Mouse (Mus musculus) adrenal gland, adult 18-20 months (tissue): Measurements from ENCODE around the gene Nectin4. TPM values are rescaled to one million over a fixed set of nuclear protein-coding genes. Genes with fewer than 3 reads are reported as not detected.
"Not testable (repeated sequence)": the region's sequence is repeated elsewhere in the genome, so short reads cannot be mapped to it uniquely, and the experiment has no call there.

Experiments used
- DNase-seq, 2 experiments: peaks; one replicate each; pipeline ENCODE4 v3.0.0; 2021 to 2022; ENCODE audit warnings: low spot score in 2 of 2
- long read RNA-seq, 2 experiments: library from polyadenylated mRNA; stranded (forward); transcript quantifications; one replicate each; pipeline ENCODE4 v2.0.0; 2021
- total RNA-seq, 2 experiments: library from RNA; stranded (reverse); gene quantifications; 1 replicate in 1 of 2; 2 replicates in 1 of 2; pipeline ENCODE4 v1.2.3; 2021

Nectin4 gene
- under 1 TPM; 0.20 to 0.45 TPM for total RNA-seq
- long read RNA-seq, experiment 1, partial matches to known transcripts = 0 of 1 reads
- long read RNA-seq, experiment 1, other reads (novel, unspliced or antisense) = 0 of 1 reads
- long read RNA-seq, experiment 2 = 0 reads

GRCm38 (mm10) chr1:171369845-171370556, at the start of gene Nectin4:
Gene Nectin4 (plus strand): TSS chr1:171370099.
- DNase-seq = no peak

- DNase-seq = no peak
Measured at GRCm38 (mm10) chr1:171320151-171320550, 49.7 kb upstream of the Nectin4 start.

GRCm38 (mm10) chr1:171321415-171321814, 48.5 kb upstream of the Nectin4 start:
- no peak for DNase-seq

- DNase-seq = no peak
Measured at GRCm38 (mm10) chr1:171322012-171322411, 47.9 kb upstream of the Nectin4 start.

GRCm38 (mm10) chr1:171325571-171325970, 44.3 kb upstream of the Nectin4 start:
- no peak for DNase-seq

- not testable (repeated sequence) for DNase-seq
Measured at GRCm38 (mm10) chr1:171326588-171326987, 43.3 kb upstream of the Nectin4 start.

GRCm38 (mm10) chr1:171328244-171328643, 41.7 kb upstream of the Nectin4 start:
- no peak for DNase-seq

- DNase-seq = peak; percentile 78 to 85
Measured at GRCm38 (mm10) chr1:171328839-171329432, 41.0 kb upstream of the Nectin4 start, which contains the start of gene Dedd. Gene Dedd (plus strand): TSS chr1:171329145.

GRCm38 (mm10) chr1:171329433-171330215, 40.3 kb upstream of the Nectin4 start:
- DNase-seq = peak in 1 of 2 experiments; percentile 76

GRCm38 (mm10) chr1:171330216-171330560, 39.7 kb upstream of the Nectin4 start:
- no peak for DNase-seq

- DNase-seq = no peak
Measured at GRCm38 (mm10) chr1:171342262-171343207, 27.4 kb upstream of the Nectin4 start.

GRCm38 (mm10) chr1:171343922-171344677, 25.8 kb upstream of the Nectin4 start:
- peak; percentile 30 to 41 for DNase-seq

GRCm38 (mm10) chr1:171344715-171345114, 25.2 kb upstream of the Nectin4 start:
- DNase-seq = no peak

- DNase-seq = peak; percentile 91 to 92
Measured at GRCm38 (mm10) chr1:171345225-171346094, 24.4 kb upstream of the Nectin4 start, which contains the start of the genes Nit1 and Pfdn2. Gene Nit1 (minus strand): TSS chr1:171345646. Gene Pfdn2 (plus strand): TSS chr1:171345670.

GRCm38 (mm10) chr1:171346095-171346450, 23.8 kb upstream of the Nectin4 start:
- DNase-seq = no peak

GRCm38 (mm10) chr1:171348665-171349064, 21.2 kb upstream of the Nectin4 start:
- no peak for DNase-seq

GRCm38 (mm10) chr1:171349210-171349609, 20.7 kb upstream of the Nectin4 start:
- DNase-seq = no peak

- DNase-seq = no peak
Measured at GRCm38 (mm10) chr1:171355812-171356340, 14.0 kb upstream of the Nectin4 start.
